ENCODE assay signal across 33 mouse cellular contexts in genomic region chr4:72565186-72565585, GRCm38 (mm10).
"Had no signal": no experiment of that assay in that cellular context is flagged by ENCODE, and none has a peak within 500 bp of the region (broad histone marks: within the 10 kb centered on the region; RNA-seq: fewer than 3 reads in every experiment).

No protein-coding gene starts in this region.

- DNase-seq: heart, postnatal 10 days; heart, postnatal 14 days; heart, postnatal 36 days; heart, postnatal 4 days; kidney, adult 11 months; kidney, adult 18-20 months; kidney, adult 2 months; kidney, adult 8-10 months; kidney, adult 9 months; kidney, postnatal 10 days; kidney, postnatal 14 days; kidney, postnatal 36 days; kidney, postnatal 4 days; layer of hippocampus, adult 9-11 months; layer of hippocampus, postnatal 36 days had no signal

- H3K36me3 ChIP-seq: heart, embryonic 12.5 days; heart, embryonic 13.5 days; heart, embryonic 15.5 days; hindbrain, embryonic 10.5 days; hindbrain, embryonic 12.5 days; hindbrain, embryonic 13.5 days; hindbrain, embryonic 15.5 days; intestine, embryonic 15.5 days; kidney, embryonic 15.5 days had no signal

- H3K27ac ChIP-seq: heart, embryonic 13.5 days; heart, embryonic 15.5 days; hindbrain, embryonic 10.5 days; hindbrain, embryonic 12.5 days; hindbrain, embryonic 13.5 days; hindbrain, embryonic 14.5 days; hindbrain, embryonic 15.5 days; hindbrain, postnatal 0 days; intestine, embryonic 15.5 days; kidney, embryonic 15.5 days; kidney, postnatal 0 days; layer of hippocampus, adult 2 months; left cerebral cortex, adult 2 months had no signal

- H3K27me3 ChIP-seq: heart, embryonic 12.5 days; heart, embryonic 13.5 days; heart, embryonic 15.5 days; hindbrain, embryonic 12.5 days; hindbrain, embryonic 15.5 days; intestine, embryonic 15.5 days; kidney, embryonic 15.5 days had no signal

- ATAC-seq: hindbrain, embryonic 16.5 days; hindbrain, postnatal 0 days; inflammation-experienced regulatory T-cells, adult 6 months; intestine, embryonic 15.5 days; intestine, embryonic 16.5 days; intestine, postnatal 0 days had no signal

- H3K4me3 ChIP-seq: heart, embryonic 12.5 days; heart, embryonic 13.5 days; heart, embryonic 15.5 days; hindbrain, embryonic 10.5 days; hindbrain, embryonic 12.5 days; hindbrain, embryonic 13.5 days; hindbrain, embryonic 15.5 days; intestine, embryonic 15.5 days; kidney, embryonic 15.5 days; layer of hippocampus, adult 2 months; left cerebral cortex, adult 2 months had no signal

- H3K4me1 ChIP-seq: heart, embryonic 12.5 days; heart, embryonic 13.5 days; heart, embryonic 15.5 days; hindbrain, embryonic 10.5 days; hindbrain, embryonic 12.5 days; hindbrain, embryonic 13.5 days; intestine, embryonic 15.5 days; kidney, embryonic 15.5 days had no signal
